Mouse (Mus musculus): ENCODE data around the gene Zfp280b.

GRCm38 (mm10) chr10:76062439-76062838, 30.0 kb downstream of the Zfp280b start:
- TF ChIP-seq FLI1 (IDR thresholded peaks at IDR 0.05; ENCODE audit: low read length) (no peak), GATA1 (IDR thresholded peaks at IDR 0.05; ENCODE audit: borderline replicate concordance, low read length) (no peak)

Data from megakaryocyte, embryonic 14.5 days (primary cell).